Comparison of ENCODE assay signal across 29 mouse cellular contexts in the genomic region with DNA sequence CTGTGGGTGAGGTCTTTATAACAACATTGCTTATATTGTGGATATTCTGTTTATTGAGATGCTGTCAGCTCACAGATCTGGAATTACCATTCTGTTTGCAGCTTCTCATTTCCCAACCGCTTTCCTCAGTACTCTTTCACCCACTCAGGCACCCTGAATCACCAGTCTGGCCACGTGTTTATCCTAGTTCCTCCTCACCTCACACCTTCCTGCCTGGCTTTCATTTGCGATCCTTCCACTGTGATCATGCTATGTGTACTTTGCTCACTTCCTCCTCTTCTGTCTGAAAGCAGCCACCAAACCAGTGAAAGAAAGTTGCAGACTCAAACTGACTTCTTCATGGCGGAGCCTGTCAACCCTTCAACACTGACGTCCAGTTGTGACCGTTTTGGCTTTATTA. TPM values are rescaled to one million over a fixed set of nuclear protein-coding genes. Genes with fewer than 3 reads are reported as not detected.
DNase-seq lines count a peak whose midpoint lies in the region; ATAC-seq and TF ChIP-seq lines count a peak whose summit lies in the region.
"Had no signal": no experiment of that assay in that cellular context is flagged by ENCODE, and none has a peak within 500 bp of the region (broad histone marks: within the 10 kb centered on the region; RNA-seq: fewer than 3 reads in every experiment).

No protein-coding gene starts in this region.

- H3K9ac ChIP-seq in kidney, embryonic 15.5 days: no peak overlapping the region
- no peak overlapping the region for H3K9ac ChIP-seq in intestine, embryonic 16.5 days (ENCODE audit: low read depth, low read length)
- no peak overlapping the region for H3K9ac ChIP-seq in stomach, embryonic 16.5 days (ENCODE audit: low read length)
- H3K9ac ChIP-seq: embryonic facial prominence, embryonic 12.5 days; heart, embryonic 13.5 days; hindbrain, embryonic 15.5 days; limb, embryonic 12.5 days; liver, embryonic 13.5 days had no signal

- no peaks in the 10 kb centered on the region for H3K9me3 ChIP-seq in kidney, embryonic 15.5 days (replicated peaks)
- H3K9me3 ChIP-seq in megakaryocyte, embryonic 14.5 days: no peaks in the 10 kb centered on the region
- no peaks in the 10 kb centered on the region for H3K9me3 ChIP-seq in intestine, embryonic 16.5 days (ENCODE audit: control insufficient read depth, low read length)
- no peaks in the 10 kb centered on the region for H3K9me3 ChIP-seq in stomach, embryonic 16.5 days (replicated peaks; ENCODE audit: control insufficient read depth, low read length)
- H3K9me3 ChIP-seq: embryonic facial prominence, embryonic 12.5 days; heart, embryonic 13.5 days; hindbrain, embryonic 15.5 days; limb, embryonic 12.5 days; liver, embryonic 13.5 days; midbrain, embryonic 10.5 days had no signal

- TF ChIP-seq POLR2A in kidney, adult 2 months (IDR thresholded peaks at IDR 0.05; ENCODE audit: low read depth, low read length): no peak

- 0 out of 2 replicates have a peak overlapping the region, but pooled peaks have one; percentile 18 for H3K27ac ChIP-seq in kidney, adult 2 months (ENCODE audit: insufficient read depth, low read depth, low read length)
- H3K27ac ChIP-seq in kidney, embryonic 15.5 days: no peak overlapping the region
- no peak overlapping the region for H3K27ac ChIP-seq in intestine, embryonic 16.5 days (ENCODE audit: low read length)
- peak overlapping the region; percentile 14; the same call in 1 of the 2 replicates for H3K27ac ChIP-seq in stomach, embryonic 16.5 days (ENCODE audit: low read length)
- H3K27ac ChIP-seq: embryonic facial prominence, embryonic 12.5 days; heart, embryonic 13.5 days; hindbrain, embryonic 15.5 days; kidney, postnatal 0 days; limb, embryonic 12.5 days; liver, embryonic 13.5 days; midbrain, embryonic 10.5 days had no signal

- peaks cover 12% of the 10 kb centered on the region; the same call in 1 of the 2 replicates for H3K4me1 ChIP-seq in kidney, adult 2 months (ENCODE audit: control insufficient read depth, insufficient read depth, low read length)
- H3K4me1 ChIP-seq in kidney, embryonic 15.5 days: 0 out of 2 replicates have a peak, but pooled peaks cover 7% of the 10 kb centered on the region
- peaks cover 7% of the 10 kb centered on the region for H3K4me1 ChIP-seq in megakaryocyte, embryonic 14.5 days
- H3K4me1 ChIP-seq in intestine, embryonic 16.5 days (ENCODE audit: control insufficient read depth, insufficient read depth, low read length): no peaks in the 10 kb centered on the region
- no peaks in the 10 kb centered on the region for H3K4me1 ChIP-seq in stomach, embryonic 16.5 days (ENCODE audit: control insufficient read depth, insufficient read depth, low read length)
- H3K4me1 ChIP-seq: embryonic facial prominence, embryonic 12.5 days; hindbrain, embryonic 15.5 days; limb, embryonic 12.5 days; liver, embryonic 13.5 days; midbrain, embryonic 10.5 days had no signal

- WGBS in kidney, adult 2 months: 65% methylated on average over 6 of the region's 6 CpGs
- 84% methylated on average over 6 of the region's 6 CpGs for WGBS in kidney, embryonic 15.5 days
- WGBS in intestine, embryonic 16.5 days: 83% methylated on average over 6 of the region's 6 CpGs
- 84% methylated on average over 6 of the region's 6 CpGs for WGBS in stomach, embryonic 16.5 days

- no peak overlapping the region for H3K4me2 ChIP-seq in kidney, embryonic 15.5 days
- no peak overlapping the region for H3K4me2 ChIP-seq in intestine, embryonic 16.5 days (ENCODE audit: low read depth, low read length)
- H3K4me2 ChIP-seq in stomach, embryonic 16.5 days (ENCODE audit: low read depth, low read length): no peak overlapping the region
- H3K4me2 ChIP-seq: embryonic facial prominence, embryonic 12.5 days; heart, embryonic 13.5 days; hindbrain, embryonic 15.5 days; limb, embryonic 12.5 days; liver, embryonic 13.5 days had no signal

- no peaks in the 10 kb centered on the region for H3K27me3 ChIP-seq in kidney, adult 2 months (replicated peaks; ENCODE audit: control insufficient read depth, insufficient read depth, low read length)
- no peaks in the 10 kb centered on the region for H3K27me3 ChIP-seq in kidney, embryonic 15.5 days
- H3K27me3 ChIP-seq in megakaryocyte, embryonic 14.5 days (replicated peaks): no peaks in the 10 kb centered on the region
- no peaks in the 10 kb centered on the region for H3K27me3 ChIP-seq in intestine, embryonic 16.5 days (replicated peaks; ENCODE audit: control insufficient read depth, insufficient read depth, low read length)
- H3K27me3 ChIP-seq in stomach, embryonic 16.5 days (ENCODE audit: control insufficient read depth, insufficient read depth, low read length): no peaks in the 10 kb centered on the region
- H3K27me3 ChIP-seq: embryonic facial prominence, embryonic 12.5 days; heart, embryonic 13.5 days; hindbrain, embryonic 15.5 days; limb, embryonic 12.5 days; liver, embryonic 13.5 days had no signal

- peaks cover 2% of the 10 kb centered on the region; the same call in 1 of the 2 replicates for H3K36me3 ChIP-seq in kidney, adult 2 months (ENCODE audit: control insufficient read depth, insufficient read depth, low read length)
- peaks cover 9% of the 10 kb centered on the region for H3K36me3 ChIP-seq in kidney, embryonic 15.5 days
- H3K36me3 ChIP-seq in megakaryocyte, embryonic 14.5 days (replicated peaks; ENCODE audit: low read length): no peaks in the 10 kb centered on the region
- no peaks in the 10 kb centered on the region for H3K36me3 ChIP-seq in intestine, embryonic 16.5 days (ENCODE audit: control insufficient read depth, insufficient read depth, low read length)
- H3K36me3 ChIP-seq in stomach, embryonic 16.5 days (ENCODE audit: control insufficient read depth, insufficient read depth, low read length): no peaks in the 10 kb centered on the region; the same call in 1 of the 2 replicates
- H3K36me3 ChIP-seq: liver, embryonic 13.5 days had no signal

- no peak overlapping the region for H3K4me3 ChIP-seq in kidney, adult 2 months (ENCODE audit: insufficient read depth, low read depth, low read length)
- no peak overlapping the region for H3K4me3 ChIP-seq in kidney, embryonic 15.5 days (replicated peaks)
- peak overlapping the region; percentile 64 for H3K4me3 ChIP-seq in megakaryocyte, embryonic 14.5 days (replicated peaks)
- H3K4me3 ChIP-seq in intestine, embryonic 16.5 days (ENCODE audit: low read length): no peak overlapping the region
- H3K4me3 ChIP-seq in stomach, embryonic 16.5 days (replicated peaks; ENCODE audit: low read length): no peak overlapping the region
- H3K4me3 ChIP-seq: embryonic facial prominence, embryonic 12.5 days; erythroblast, embryonic 14.5 days; heart, embryonic 13.5 days; hindbrain, embryonic 15.5 days; limb, embryonic 12.5 days; liver, embryonic 13.5 days; midbrain, embryonic 10.5 days had no signal

- no peak for TF ChIP-seq CTCF in kidney, adult 2 months (conservative IDR thresholded peaks at IDR 0.05; ENCODE audit: insufficient read depth, insufficient read length, low read depth, low read length)

- ATAC-seq in kidney, embryonic 15.5 days (replicated peaks; ENCODE audit: low FRiP score): no peak
- ATAC-seq in megakaryocyte, adult 5-6 weeks (ENCODE audit: poor library complexity, severe bottlenecking): no peak
- peak; percentile 60; the same call in 1 of the 2 replicates for ATAC-seq in intestine, embryonic 16.5 days
- ATAC-seq in stomach, embryonic 16.5 days (ENCODE audit: insufficient read depth, low FRiP score): no peak
- ATAC-seq: forebrain, embryonic 14.5 days had no signal

- peak; percentile 75 for DNase-seq in kidney, adult 2 months
- DNase-seq in MN1 (ENCODE audit: low spot score): no peak
- DNase-seq: cerebellum, adult 8-10 months; heart, postnatal 4 days; layer of hippocampus, adult 9-11 months; liver, embryonic 13.5 days; right cerebral cortex, postnatal 4 days had no signal

RNA-seq across cellular contexts. Expression of a gene that starts 20.1 kb away (rescaled TPM):
- not detected in 2 replicates for polyA plus RNA-seq in kidney, adult 2 months (2012; rRNA removed)
- polyA plus RNA-seq in kidney, embryonic 15.5 days (2015; fragmentation: Nextera tagmentation; extraction: Ambion mirVana): 1.9 TPM in 1 of 2 replicates, not detected in the other
- not detected in 2 replicates for polyA plus RNA-seq in megakaryocyte, embryonic 14.5 days (2012; ENCODE audit: insufficient read depth, low replicate concordance)
- total RNA-seq in megakaryocyte, adult 5-6 weeks (2015): not detected in 2 replicates
- total RNA-seq in megakaryocyte, adult 5-6 weeks (2017): not detected in 2 replicates
- polyA plus RNA-seq in intestine, embryonic 16.5 days (2015; fragmentation: Nextera tagmentation; extraction: Ambion mirVana): not detected in 2 replicates
- not detected in 2 replicates for polyA plus RNA-seq in stomach, embryonic 16.5 days (2015; fragmentation: Nextera tagmentation; extraction: Ambion mirVana)
- total RNA-seq: adrenal gland, adult 18-20 months; adrenal gland, postnatal 4 days; gastrocnemius, postnatal 4 days; heart, postnatal 4 days; left cerebral cortex, adult 8-10 months; midbrain, postnatal 0 days; neutrophil, adult 5-6 weeks had no signal
- polyA plus RNA-seq: C2C12; cortical plate, adult 2 months; embryonic facial prominence, embryonic 12.5 days; erythroblast, embryonic 14.5 days; forebrain, embryonic 14.5 days; heart, embryonic 13.5 days; hindbrain, embryonic 15.5 days; limb, embryonic 12.5 days; liver, embryonic 13.5 days; lung, embryonic 16.5 days; midbrain, embryonic 10.5 days had no signal

RNA-seq across cellular contexts. Expression of a gene that starts 21.4 kb away (rescaled TPM):
- polyA plus RNA-seq in kidney, adult 2 months (2012; rRNA removed): 387 and 392 TPM in 2 replicates
- polyA plus RNA-seq in kidney, embryonic 15.5 days (2015; fragmentation: Nextera tagmentation; extraction: Ambion mirVana): 69.8 and 71.3 TPM in 2 replicates
- polyA plus RNA-seq in megakaryocyte, embryonic 14.5 days (2012; ENCODE audit: insufficient read depth, low replicate concordance): 1.8 TPM in 1 of 2 replicates, not detected in the other
- 29.5 and 31.1 TPM in 2 replicates for total RNA-seq in megakaryocyte, adult 5-6 weeks (2015)
- 18.7 and 18.8 TPM in 2 replicates for total RNA-seq in megakaryocyte, adult 5-6 weeks (2017)
- 31.1 and 32.0 TPM in 2 replicates for polyA plus RNA-seq in intestine, embryonic 16.5 days (2015; fragmentation: Nextera tagmentation; extraction: Ambion mirVana)
- 38.4 and 41.1 TPM in 2 replicates for polyA plus RNA-seq in stomach, embryonic 16.5 days (2015; fragmentation: Nextera tagmentation; extraction: Ambion mirVana)

Comparison
In these comparisons a context has a peak if more than half of its experiments do, and no peak if none do; other contexts are left out.
1. H3K27ac ChIP-seq: peak in kidney, adult 2 months (single experiment) and stomach, embryonic 16.5 days (single experiment); none in kidney, embryonic 15.5 days (single experiment) and intestine, embryonic 16.5 days (single experiment).
2. RNA of a gene that starts 21.4 kb away (polyA plus RNA-seq): 387 to 392 TPM in kidney, adult 2 months, 69.8 to 71.3 TPM in kidney, embryonic 15.5 days, 38.4 to 41.1 TPM in stomach, embryonic 16.5 days and 31.1 to 32.0 TPM in intestine, embryonic 16.5 days; 1.8 TPM in megakaryocyte, embryonic 14.5 days; every median in the first group is over 10 times any median in the second.